Mouse (Mus musculus): ENCODE results near the gene Crhr2.

Crhr2 gene

GRCm38 (mm10) chr6:55117325-55118109 is 15.3 kb downstream of the Crhr2 start:
- DNase-seq: no peak

- DNase-seq: no peak
Measured at GRCm38 (mm10) chr6:55108358-55108757, 24.5 kb downstream of the Crhr2 start.

GRCm38 (mm10) chr6:55098603-55099002 is 34.2 kb downstream of the Crhr2 start:
- DNase-seq: no peak

- no peak for DNase-seq
Measured at GRCm38 (mm10) chr6:55098030-55098429, 34.8 kb downstream of the Crhr2 start.

- no peak for DNase-seq
Measured at GRCm38 (mm10) chr6:55093431-55094146, 39.2 kb downstream of the Crhr2 start.

GRCm38 (mm10) chr6:55091396-55091795 is 41.4 kb downstream of the Crhr2 start:
- DNase-seq: no peak

- no peak for DNase-seq
Measured at GRCm38 (mm10) chr6:55090639-55091038, 42.2 kb downstream of the Crhr2 start.

- DNase-seq: peak; percentile 70
Measured at GRCm38 (mm10) chr6:55087355-55087754, 45.5 kb downstream of the Crhr2 start.

- DNase-seq: peak; percentile 71
Measured at GRCm38 (mm10) chr6:55082261-55083051, 50.4 kb downstream of the Crhr2 start.

GRCm38 (mm10) chr6:55081379-55081778 is 51.4 kb downstream of the Crhr2 start:
- DNase-seq: peak; percentile 70

GRCm38 (mm10) chr6:55076561-55077255 is 56.1 kb downstream of the Crhr2 start:
- no peak for DNase-seq

GRCm38 (mm10) chr6:55065903-55066302 is 66.9 kb downstream of the Crhr2 start:
- peak; percentile 55 for DNase-seq

GRCm38 (mm10) chr6:55064477-55064827 is 68.4 kb downstream of the Crhr2 start:
- DNase-seq: peak; percentile 25

- DNase-seq: no peak
Measured at GRCm38 (mm10) chr6:55063793-55064476, 68.9 kb downstream of the Crhr2 start.

- no peak for DNase-seq
Measured at GRCm38 (mm10) chr6:55062200-55062599, 70.6 kb downstream of the Crhr2 start.

GRCm38 (mm10) chr6:55061328-55061727 is 71.5 kb downstream of the Crhr2 start:
- peak; percentile 82 for DNase-seq

- DNase-seq: peak; percentile 58
Measured at GRCm38 (mm10) chr6:55060241-55060825, 72.5 kb downstream of the Crhr2 start.

GRCm38 (mm10) chr6:55057427-55057826 is 75.4 kb downstream of the Crhr2 start:
- no peak for DNase-seq

GRCm38 (mm10) chr6:55054491-55054890 is 78.3 kb downstream of the Crhr2 start:
- no peak for DNase-seq

GRCm38 (mm10) chr6:55049186-55049585 is 83.6 kb downstream of the Crhr2 start:
- peak; percentile 75 for DNase-seq

- DNase-seq: peak; percentile 74
Measured at GRCm38 (mm10) chr6:55045326-55045725, 87.5 kb downstream of the Crhr2 start.

GRCm38 (mm10) chr6:55044542-55044941 is 88.3 kb downstream of the Crhr2 start:
- peak; percentile 60 for DNase-seq

All from heart, adult 11 months (tissue).